Mouse (Mus musculus): ENCODE results near the gene Dnm2.

DNA sequence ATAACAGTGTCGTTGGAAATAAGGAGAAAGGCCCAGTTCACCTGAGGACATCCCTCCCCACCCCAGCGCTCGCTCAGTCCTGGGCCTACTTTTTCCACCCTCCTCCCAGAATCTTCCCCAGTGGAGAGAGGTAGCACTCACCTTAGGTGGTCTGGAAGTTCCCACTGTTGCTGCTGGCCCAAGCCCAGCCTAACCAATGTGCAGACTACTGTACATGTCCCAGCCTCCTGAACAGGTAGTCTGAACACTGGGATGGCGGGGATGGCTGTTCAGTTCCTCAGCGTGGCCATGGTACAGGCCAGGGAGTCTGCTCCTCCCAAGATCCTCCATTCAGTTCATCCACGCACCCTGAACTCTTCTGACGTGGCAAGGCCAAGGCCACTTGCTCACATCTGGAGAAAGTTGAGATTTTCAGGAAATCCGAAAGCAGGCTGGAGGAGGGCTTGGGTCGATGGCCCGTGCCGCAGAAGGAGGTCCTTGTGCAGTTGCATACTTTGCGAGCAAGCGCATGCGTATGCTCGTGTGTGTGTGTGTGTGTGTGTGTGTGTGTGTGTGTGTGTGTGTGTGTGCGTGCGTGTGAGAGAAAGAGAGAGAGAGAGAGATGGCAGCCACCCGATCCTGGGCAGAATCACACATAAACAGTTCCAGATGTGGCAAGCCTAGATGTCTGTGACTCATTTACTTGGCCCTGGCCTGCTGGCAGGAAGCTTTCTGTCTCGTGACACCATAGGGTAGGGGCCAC lies 71.8 kb downstream of the Dnm2 start:
- TF ChIP-seq CTCF (conservative IDR thresholded peaks at IDR 0.05; ENCODE audit: low read length) (no peak), NANOG (IDR thresholded peaks at IDR 0.05; ENCODE audit: borderline replicate concordance, low read length) (no peak), POU5F1 (IDR thresholded peaks at IDR 0.05; ENCODE audit: borderline replicate concordance, low read length) (no peak)

Data from E14TG2a.4 (cell line).